Mouse (Mus musculus): ENCODE results near the gene Ephb1. TPM values are rescaled to one million over a fixed set of nuclear protein-coding genes. Genes with fewer than 3 reads are reported as not detected.

Gene Ephb1
- polyA plus RNA-seq, 1 experiment from 2014 or later = 1.0 TPM

GRCm38 (mm10) chr9:101933946-101934573, 420.4 kb downstream of the Ephb1 start:
- Histone ChIP-seq H3K9me3 (ENCODE audit: control insufficient read depth, low read length) (no peaks in the 10 kb centered on the region), H3K9ac (ENCODE audit: low read length) (no peak overlapping the region), H3K27ac (replicated peaks) (no peak overlapping the region), H3K4me2 (replicated peaks; ENCODE audit: low read depth) (no peak overlapping the region), H3K36me3 (ENCODE audit: control insufficient read depth, insufficient read depth, low read length) (no peaks in the 10 kb centered on the region), H3K4me3 (ENCODE audit: low read depth, low read length) (no peak overlapping the region), H3K4me1 (replicated peaks; ENCODE audit: control insufficient read depth, insufficient read depth) (no peaks in the 10 kb centered on the region), H3K27me3 (ENCODE audit: control insufficient read depth, insufficient read depth, low read length) (no peaks in the 10 kb centered on the region)
- 64% methylated on average over 8 of the region's 8 CpGs for WGBS
- DNase-seq (ENCODE audit: low spot score) (no peak), ATAC-seq (ENCODE audit: low FRiP score, low TSS enrichment) (no peak)
- TF ChIP-seq CTCF (IDR thresholded peaks at IDR 0.05; ENCODE audit: low read depth) (no peak), EP300 (optimal IDR thresholded peaks at IDR 0.05) (no peak)

GRCm38 (mm10) chr9:101924829-101925228, 429.7 kb downstream of the Ephb1 start:
- H3K36me3 ChIP-seq (ENCODE audit: control insufficient read depth, insufficient read depth, low read length) = no peaks in the 10 kb centered on the region
- H3K9me3 ChIP-seq (ENCODE audit: control insufficient read depth, low read length) = no peaks in the 10 kb centered on the region
- H3K27me3 ChIP-seq (ENCODE audit: control insufficient read depth, insufficient read depth, low read length) = no peaks in the 10 kb centered on the region
- H3K9ac ChIP-seq (ENCODE audit: low read length) = no peak overlapping the region
- no peak overlapping the region for H3K4me3 ChIP-seq (ENCODE audit: low read depth, low read length)
- TF ChIP-seq CTCF (IDR thresholded peaks at IDR 0.05; ENCODE audit: low read depth) (no peak), EP300 (optimal IDR thresholded peaks at IDR 0.05) (no peak)
- no peak overlapping the region for H3K4me2 ChIP-seq (replicated peaks; ENCODE audit: low read depth)
- ATAC-seq (ENCODE audit: low FRiP score, low TSS enrichment) (no peak), DNase-seq (ENCODE audit: low spot score) (no peak)
- WGBS = 49% methylated on average over 4 of the region's 4 CpGs
- no peaks in the 10 kb centered on the region for H3K4me1 ChIP-seq (replicated peaks; ENCODE audit: control insufficient read depth, insufficient read depth)
- no peak overlapping the region for H3K27ac ChIP-seq (replicated peaks)

GRCm38 (mm10) chr9:101922846-101923245, 431.6 kb downstream of the Ephb1 start:
- Histone ChIP-seq H3K9ac (ENCODE audit: low read length) (no peak overlapping the region), H3K36me3 (ENCODE audit: control insufficient read depth, insufficient read depth, low read length) (no peaks in the 10 kb centered on the region), H3K4me1 (replicated peaks; ENCODE audit: control insufficient read depth, insufficient read depth) (no peaks in the 10 kb centered on the region), H3K4me3 (ENCODE audit: low read depth, low read length) (no peak overlapping the region), H3K4me2 (replicated peaks; ENCODE audit: low read depth) (no peak overlapping the region), H3K27me3 (ENCODE audit: control insufficient read depth, insufficient read depth, low read length) (no peaks in the 10 kb centered on the region), H3K9me3 (ENCODE audit: control insufficient read depth, low read length) (no peaks in the 10 kb centered on the region), H3K27ac (replicated peaks) (no peak overlapping the region)
- WGBS = 51% methylated on average over 4 of the region's 4 CpGs
- ATAC-seq (ENCODE audit: low FRiP score, low TSS enrichment) (no peak), DNase-seq (ENCODE audit: low spot score) (no peak)
- TF ChIP-seq EP300 (optimal IDR thresholded peaks at IDR 0.05) = no peak
- TF ChIP-seq CTCF (IDR thresholded peaks at IDR 0.05; ENCODE audit: low read depth) = no peak

- no peaks in the 10 kb centered on the region for H3K9me3 ChIP-seq (ENCODE audit: control insufficient read depth, low read length)
- H3K36me3 ChIP-seq (ENCODE audit: control insufficient read depth, insufficient read depth, low read length) = no peaks in the 10 kb centered on the region
- no peak overlapping the region for H3K4me2 ChIP-seq (replicated peaks; ENCODE audit: low read depth)
- H3K4me1 ChIP-seq (replicated peaks; ENCODE audit: control insufficient read depth, insufficient read depth) = no peaks in the 10 kb centered on the region
- H3K27me3 ChIP-seq (ENCODE audit: control insufficient read depth, insufficient read depth, low read length) = no peaks in the 10 kb centered on the region
- DNase-seq (ENCODE audit: low spot score) = no peak
- H3K4me3 ChIP-seq (ENCODE audit: low read depth, low read length) = no peak overlapping the region
- TF ChIP-seq CTCF (IDR thresholded peaks at IDR 0.05; ENCODE audit: low read depth) (no peak), EP300 (optimal IDR thresholded peaks at IDR 0.05) (no peak)
- no peak overlapping the region for H3K9ac ChIP-seq (ENCODE audit: low read length)
- 80% methylated on average over 5 of the region's 5 CpGs for WGBS
- no peak overlapping the region for H3K27ac ChIP-seq (replicated peaks)
- no peak for ATAC-seq (ENCODE audit: low FRiP score, low TSS enrichment)
These were observed 435.2 kb downstream of the Ephb1 start for GRCm38 (mm10) chr9:101919324-101919723.

- Histone ChIP-seq H3K27me3 (ENCODE audit: control insufficient read depth, insufficient read depth, low read length) (no peaks in the 10 kb centered on the region), H3K4me3 (ENCODE audit: low read depth, low read length) (no peak overlapping the region), H3K36me3 (ENCODE audit: control insufficient read depth, insufficient read depth, low read length) (no peaks in the 10 kb centered on the region), H3K27ac (replicated peaks) (no peak overlapping the region), H3K4me2 (replicated peaks; ENCODE audit: low read depth) (no peak overlapping the region), H3K9ac (ENCODE audit: low read length) (no peak overlapping the region), H3K4me1 (replicated peaks; ENCODE audit: control insufficient read depth, insufficient read depth) (no peaks in the 10 kb centered on the region), H3K9me3 (ENCODE audit: control insufficient read depth, low read length) (no peaks in the 10 kb centered on the region)
- 82% methylated on average over 4 of the region's 4 CpGs for WGBS
- TF ChIP-seq CTCF (IDR thresholded peaks at IDR 0.05; ENCODE audit: low read depth) (no peak), EP300 (optimal IDR thresholded peaks at IDR 0.05) (no peak)
- DNase-seq (ENCODE audit: low spot score) = no peak
- no peak for ATAC-seq (ENCODE audit: low FRiP score, low TSS enrichment)
These were observed 435.7 kb downstream of the Ephb1 start for GRCm38 (mm10) chr9:101918771-101919170.

GRCm38 (mm10) chr9:101915082-101915481, 439.4 kb downstream of the Ephb1 start:
- DNase-seq (ENCODE audit: low spot score) (no peak), ATAC-seq (ENCODE audit: low FRiP score, low TSS enrichment) (no peak)
- 85% methylated on average over 2 of the region's 2 CpGs for WGBS
- Histone ChIP-seq H3K9ac (ENCODE audit: low read length) (no peak overlapping the region), H3K4me2 (replicated peaks; ENCODE audit: low read depth) (no peak overlapping the region), H3K27me3 (ENCODE audit: control insufficient read depth, insufficient read depth, low read length) (no peaks in the 10 kb centered on the region), H3K36me3 (ENCODE audit: control insufficient read depth, insufficient read depth, low read length) (no peaks in the 10 kb centered on the region), H3K4me1 (replicated peaks; ENCODE audit: control insufficient read depth, insufficient read depth) (no peaks in the 10 kb centered on the region), H3K27ac (replicated peaks) (no peak overlapping the region), H3K4me3 (ENCODE audit: low read depth, low read length) (no peak overlapping the region), H3K9me3 (ENCODE audit: control insufficient read depth, low read length) (no peaks in the 10 kb centered on the region)
- no peak for TF ChIP-seq EP300 (optimal IDR thresholded peaks at IDR 0.05)
- no peak for TF ChIP-seq CTCF (IDR thresholded peaks at IDR 0.05; ENCODE audit: low read depth)
